Mouse (Mus musculus) right cerebral cortex, postnatal 4 days (tissue): Measurements from ENCODE around the gene Sh3bp4.

ENCODE experiments used
- DNase-seq: peaks from one replicate; pipeline ENCODE4 v3.0.0-alpha.2; 2022

Sh3bp4 gene

DNA sequence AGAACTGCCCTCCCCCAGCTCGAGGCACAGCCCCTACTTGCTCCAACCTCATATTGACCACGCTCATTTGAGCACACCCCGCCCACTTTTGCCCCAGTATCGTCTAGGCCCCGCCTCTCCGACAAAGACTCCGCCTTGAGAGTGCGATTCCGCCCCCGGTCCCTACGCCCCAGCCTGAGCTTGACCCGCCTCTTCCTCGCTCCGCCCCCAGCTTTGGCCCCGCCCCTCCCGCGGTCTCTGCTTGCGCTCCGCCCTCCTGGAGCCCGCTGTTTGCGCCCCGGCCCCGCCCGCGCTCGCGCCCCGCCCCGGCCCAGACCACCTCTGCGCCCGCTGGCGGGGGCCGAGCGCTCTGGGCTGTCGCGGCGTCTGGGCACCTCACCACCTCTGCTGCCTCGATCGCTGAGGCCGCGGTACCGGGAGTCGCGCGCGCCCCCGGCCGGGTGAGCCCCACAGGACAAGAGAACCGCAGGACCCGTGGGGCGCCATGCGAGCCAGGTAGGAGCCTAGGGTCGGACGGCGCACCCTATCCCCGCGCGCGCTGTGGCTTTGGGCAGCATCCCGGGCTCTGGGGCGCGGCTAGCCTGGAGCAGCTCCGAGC, at the start of gene Sh3bp4:
Sh3bp4 (plus strand) TSS at position 313 of the 598 bp plus-strand sequence.
- DNase-seq: peak; percentile 93

DNA sequence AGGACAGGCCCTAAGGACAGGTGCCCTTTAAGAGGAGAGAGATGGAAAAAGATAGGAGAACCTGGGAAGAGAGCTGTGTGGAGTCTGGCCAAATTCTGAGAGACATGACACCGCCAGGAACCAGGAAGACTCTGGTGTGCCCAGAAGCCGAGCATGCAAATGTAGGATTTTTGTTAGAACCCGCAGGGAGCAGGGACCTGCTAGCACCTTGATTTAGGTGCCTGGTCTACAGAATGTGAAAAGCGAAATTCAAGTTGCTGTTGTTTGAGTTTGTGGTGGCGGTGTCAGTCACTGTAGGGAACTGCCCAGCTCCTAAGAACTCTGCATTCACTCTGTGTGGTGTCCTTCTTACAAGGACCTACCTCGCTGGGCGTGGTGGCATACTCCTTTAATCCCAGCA, 47.2 kb upstream of the Sh3bp4 start:
- DNase-seq: no peak

DNA sequence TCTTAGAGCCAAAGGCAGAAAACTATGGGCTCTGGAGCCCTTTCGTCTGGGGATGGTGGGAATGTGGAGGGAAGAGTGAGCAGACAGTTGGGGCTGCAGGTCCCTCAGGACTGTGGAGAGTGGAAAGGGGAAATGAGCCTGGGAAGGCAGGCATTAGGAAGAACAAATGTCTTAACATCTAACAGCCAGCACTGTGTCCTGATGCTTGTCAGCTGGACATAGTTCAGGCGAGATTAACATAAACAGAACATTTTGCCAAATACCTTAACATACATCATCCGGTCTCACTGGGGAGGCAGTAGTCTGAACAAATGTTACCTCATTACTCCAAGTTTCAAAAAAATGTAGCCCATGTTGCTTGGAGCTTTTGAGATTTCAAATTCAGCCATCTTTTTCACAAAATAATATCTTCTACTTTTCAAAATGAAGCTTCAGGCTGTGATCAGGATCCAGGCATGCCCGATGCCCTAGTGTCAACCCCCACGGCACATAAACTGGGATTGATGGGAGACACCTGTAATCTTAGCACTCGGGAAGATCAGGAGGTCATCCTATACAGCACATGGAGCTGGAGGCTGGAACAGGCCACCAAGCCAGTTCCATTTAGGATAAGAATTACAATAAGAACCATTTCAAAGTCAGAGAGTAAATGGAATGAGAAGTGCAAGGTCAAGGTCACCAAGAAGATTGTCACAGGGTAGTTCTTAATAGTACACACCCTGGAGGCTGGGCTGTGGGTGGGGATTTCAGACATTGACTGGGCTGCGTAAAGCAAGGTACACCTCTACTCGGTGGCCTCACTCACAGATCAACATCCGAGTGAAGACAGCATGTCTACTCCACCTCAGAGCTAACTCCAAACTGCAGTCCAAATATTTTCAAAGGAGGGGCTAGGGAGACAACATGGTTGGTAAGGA, 45.3 kb upstream of the Sh3bp4 start:
- no peak for DNase-seq

DNA sequence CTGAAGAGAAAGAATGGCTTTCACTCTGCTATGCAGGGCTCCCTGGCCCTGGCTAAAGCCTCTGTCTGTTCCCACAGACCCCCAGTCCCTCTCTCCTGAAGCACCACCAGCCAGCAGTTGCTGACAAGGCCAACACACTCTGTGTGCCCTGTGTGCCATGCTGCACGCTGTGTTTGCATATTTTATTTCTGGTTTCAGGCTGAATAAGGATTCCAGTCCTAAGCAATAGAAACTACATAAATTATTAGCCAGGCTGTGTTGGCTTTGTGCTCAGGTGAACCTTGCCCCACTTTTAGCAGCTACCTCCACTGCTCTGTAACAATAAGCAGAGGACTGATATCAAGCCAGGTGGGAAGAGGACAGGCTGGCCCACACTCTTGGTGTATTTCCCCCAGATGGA, 44.2 kb upstream of the Sh3bp4 start:
- DNase-seq: no peak

DNA sequence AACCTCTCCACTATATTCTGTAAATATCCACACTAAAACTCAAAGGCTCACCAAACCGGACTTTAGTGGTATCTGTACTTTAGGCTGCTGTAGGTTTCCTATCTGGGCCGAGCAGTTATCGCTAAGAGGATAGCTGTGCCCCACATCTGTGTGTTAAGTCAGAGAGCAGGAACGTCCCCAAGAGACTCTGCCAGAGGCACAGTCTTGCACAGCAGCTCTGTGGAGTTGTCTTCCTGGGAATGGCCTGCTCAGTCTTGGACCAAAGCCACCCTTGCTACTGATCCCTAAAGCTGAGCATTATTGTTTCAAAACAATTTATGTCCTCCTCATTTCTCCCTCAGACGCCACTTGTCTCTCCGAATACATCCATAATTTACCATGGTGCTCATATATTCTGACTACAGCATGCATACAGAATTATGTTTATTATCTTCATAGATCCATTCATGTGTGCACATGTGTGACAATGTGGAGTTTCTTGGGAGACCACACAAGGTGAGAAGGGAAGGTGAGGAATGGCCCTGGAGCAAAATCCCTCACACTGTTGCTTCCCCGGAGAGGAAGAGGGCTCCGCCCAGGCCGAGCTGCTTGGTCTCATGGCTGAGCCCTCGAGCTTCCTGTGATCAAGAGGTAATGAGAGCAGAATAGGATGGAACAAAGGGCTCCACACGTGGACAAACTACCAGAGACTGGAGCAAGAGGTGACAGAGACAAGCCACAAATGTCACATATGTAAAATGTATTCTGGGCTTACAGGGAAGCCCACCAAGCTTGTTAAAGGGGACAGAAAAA, 40.9 kb upstream of the Sh3bp4 start:
- DNase-seq: no peak

DNA sequence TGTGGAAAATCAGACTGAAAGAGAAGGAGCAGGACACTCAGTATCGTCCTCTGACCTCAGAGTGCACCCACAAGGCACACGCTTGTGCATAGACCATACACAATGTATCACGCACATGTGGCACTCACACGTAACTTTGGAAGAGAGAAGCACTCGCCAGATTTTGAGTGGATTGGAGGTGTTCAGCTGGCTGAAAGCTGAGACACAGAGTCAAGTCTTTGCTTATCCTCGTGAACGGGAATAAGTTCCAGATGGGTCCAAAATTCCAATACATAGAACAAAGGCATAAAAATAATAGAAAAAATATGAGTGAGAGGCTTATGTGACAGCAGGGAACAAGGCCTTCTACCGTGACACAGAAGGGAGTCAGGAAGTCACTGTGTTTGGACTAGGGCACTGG, 36.6 kb upstream of the Sh3bp4 start:
- DNase-seq: no peak

DNA sequence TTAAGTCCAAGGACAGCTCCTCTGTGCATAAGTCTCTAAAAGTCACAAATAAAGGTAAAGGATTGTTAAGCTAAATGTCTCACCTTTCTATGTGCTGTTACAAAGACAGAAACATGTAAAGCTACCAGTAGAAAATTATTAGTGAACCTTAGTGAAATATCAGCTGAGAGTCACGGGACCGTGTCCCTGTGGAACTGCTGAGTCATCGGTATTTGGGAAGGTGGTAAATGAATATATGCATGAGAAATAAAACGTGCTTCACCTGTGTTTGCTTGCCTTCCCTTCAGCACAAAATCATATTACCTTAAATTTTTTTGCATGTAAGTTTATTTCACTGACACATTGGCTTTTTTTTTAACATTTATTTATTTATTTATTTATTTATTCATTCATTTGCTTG, 36.2 kb upstream of the Sh3bp4 start:
- DNase-seq: no peak

DNA sequence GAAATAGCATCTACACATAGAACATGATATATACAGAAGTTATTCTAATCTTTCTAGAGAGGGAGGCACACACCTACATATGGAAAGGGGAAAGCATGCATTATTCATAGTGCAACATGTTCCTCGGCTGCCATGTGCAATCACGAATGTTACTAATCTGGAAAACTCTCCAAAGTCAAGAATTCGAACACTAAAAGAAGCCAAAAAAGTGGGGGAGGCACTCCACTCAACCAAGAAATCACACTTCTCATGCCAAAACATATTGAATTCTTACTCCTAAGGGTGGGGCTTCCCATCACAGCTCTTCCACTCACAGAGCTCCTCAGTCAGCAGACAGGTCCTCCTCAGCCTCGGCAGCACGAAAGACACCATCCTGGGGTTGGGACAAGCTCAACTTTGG, 35.1 kb upstream of the Sh3bp4 start:
- DNase-seq: no peak

DNA sequence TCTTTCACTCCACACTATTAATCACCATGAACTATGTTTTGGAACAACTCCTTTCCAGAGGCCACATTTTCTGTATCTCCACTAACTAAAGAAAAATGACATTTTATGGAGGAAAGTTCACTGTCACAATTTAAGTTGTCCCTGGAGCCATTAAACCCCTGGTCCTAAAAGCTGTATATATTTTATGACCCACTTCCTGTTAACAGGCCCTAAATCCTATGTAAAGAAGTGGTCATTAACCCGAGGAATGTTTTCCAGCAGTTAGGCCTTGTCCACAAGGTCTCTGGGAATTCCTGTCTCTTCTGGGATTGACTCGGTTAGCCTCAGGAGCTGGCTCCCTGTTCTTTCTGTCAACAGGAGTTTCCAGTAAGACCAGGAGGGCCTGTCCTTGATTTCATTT, 30.4 kb upstream of the Sh3bp4 start:
- DNase-seq: no peak

DNA sequence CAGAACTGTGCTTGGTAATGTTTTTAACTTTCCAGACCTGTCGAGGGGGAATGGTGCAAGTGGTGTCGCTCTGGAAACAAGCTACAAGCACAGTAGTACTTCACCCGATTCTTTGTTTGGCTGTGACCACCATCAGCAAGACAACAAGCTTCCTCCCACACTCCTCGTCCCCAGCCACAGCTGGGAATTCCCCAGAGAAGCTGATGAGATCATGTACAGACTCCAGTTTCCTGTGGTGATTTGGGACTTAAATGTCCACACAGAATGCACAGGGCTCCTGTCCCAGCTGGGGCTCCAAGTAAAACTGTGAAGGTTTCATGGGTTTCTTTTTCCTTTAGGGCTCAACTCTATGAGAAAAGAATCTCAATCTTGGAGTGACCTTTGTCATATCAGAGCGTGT, 28.9 kb upstream of the Sh3bp4 start:
- DNase-seq: no peak

DNA sequence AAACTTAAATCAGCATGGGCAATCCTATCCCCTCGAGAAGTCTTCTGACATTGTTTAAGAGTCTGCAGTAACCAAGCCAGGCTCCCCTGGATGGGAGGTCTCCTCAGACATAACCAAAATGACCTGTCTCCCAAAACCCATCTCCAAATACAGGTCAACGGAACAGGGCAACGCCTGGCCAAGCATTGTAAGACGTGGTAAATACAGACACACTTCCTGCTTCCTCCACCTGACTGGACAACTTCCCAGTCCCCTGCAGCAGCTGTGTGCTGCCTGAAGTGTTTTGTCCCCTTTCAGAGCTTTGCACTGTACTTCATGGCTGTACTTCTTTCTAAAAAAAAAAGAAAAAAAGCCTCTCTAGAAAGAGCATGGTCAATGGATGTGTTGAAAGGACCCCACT, 28.1 kb upstream of the Sh3bp4 start:
- no peak for DNase-seq

DNA sequence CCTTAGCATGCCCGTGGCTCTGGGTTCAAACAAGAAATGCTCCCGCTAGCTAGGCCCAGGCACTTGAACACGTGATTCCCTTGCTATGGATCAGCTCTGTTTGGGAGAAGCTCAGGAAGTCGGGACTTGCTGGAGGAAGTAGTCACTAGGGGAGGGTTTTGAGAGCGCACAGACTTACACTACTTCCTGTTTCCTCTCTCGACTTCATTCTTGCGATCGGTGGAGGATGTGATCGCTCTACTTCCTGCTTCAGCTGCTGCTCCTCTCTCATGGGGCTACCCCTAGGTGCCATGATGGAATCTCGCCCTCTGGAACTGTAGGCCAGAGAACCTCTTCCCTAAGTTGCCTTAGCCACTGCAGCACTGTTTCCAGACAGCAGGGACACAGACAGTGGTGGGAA, 27.3 kb upstream of the Sh3bp4 start:
- no peak for DNase-seq

DNA sequence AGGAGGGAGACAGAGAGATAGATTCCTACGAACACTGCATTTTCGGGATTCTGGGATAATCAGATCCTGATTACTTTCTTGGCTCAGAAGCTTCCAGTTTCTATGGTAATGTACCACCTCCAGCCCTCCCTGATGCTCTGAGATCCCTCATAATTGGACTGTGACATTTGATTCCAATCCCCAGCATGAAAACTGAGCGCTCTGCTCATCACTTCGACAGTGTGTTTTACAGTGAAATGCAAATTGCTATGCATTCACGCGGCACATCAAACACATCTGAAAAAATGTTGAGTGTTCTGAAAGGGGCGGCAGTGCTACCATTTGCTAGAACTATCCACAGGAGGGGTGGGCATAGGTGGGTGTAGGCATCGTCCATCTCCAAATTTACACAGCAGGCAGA, 24.8 kb upstream of the Sh3bp4 start:
- DNase-seq: no peak

DNA sequence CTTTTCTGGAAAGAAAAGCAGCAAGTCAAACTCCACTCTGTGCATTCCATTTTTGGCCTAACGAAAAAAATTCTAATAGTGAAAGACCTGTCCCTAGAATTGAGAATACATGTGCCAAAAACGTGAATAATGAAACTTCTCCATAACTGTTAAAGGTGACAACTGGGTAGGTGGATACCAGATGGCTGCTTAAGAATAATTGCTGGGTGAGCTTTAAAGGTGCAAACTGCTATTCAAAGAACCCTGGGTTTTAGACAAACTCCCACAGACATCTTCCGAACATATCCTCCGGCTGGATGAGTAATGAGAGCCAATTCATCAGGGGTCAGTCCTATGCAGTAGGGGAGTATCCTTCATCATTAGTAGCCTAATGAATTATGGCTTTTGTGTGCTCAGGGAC, 20.7 kb upstream of the Sh3bp4 start:
- DNase-seq: no peak

DNA sequence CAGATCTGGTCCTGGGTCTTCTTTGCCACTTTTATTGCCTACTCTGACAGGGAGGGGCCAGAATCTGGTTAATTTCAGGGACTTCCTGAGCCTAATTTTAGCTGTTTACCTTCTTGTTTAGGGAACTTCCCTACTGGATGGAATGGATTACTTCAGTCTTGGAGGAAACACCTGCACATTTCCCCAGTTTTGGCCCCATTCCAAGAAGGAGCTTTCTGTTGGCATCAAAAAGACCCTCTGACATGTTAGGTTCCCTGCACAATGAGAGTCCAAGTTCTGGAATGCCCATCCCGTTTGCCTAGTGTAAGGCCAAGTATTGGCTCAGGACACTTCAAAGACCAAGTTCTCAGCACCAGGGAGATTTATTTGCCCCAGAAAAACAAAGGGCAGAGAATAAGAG, 14.0 kb upstream of the Sh3bp4 start:
- DNase-seq: no peak

DNA sequence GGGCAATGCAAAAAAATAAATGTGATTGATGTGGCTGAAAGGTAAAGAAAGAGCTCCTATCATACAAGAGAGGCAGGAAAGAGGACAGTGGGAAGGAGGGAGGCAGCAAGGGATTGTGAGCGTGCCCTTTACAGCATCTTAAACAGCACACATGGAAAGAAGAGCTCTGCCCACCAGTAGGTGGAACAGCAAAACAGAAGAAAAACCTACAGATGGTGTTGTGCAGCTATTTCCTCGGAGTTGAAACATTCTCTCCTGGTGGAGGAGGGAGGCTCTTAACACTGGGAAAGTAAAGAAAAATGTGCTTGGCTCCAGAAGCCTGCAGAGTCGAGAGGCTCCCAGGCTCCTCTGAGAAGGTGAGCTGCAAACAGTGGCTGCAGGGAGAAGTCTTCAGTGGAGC, 12.8 kb upstream of the Sh3bp4 start:
- DNase-seq: no peak

DNA sequence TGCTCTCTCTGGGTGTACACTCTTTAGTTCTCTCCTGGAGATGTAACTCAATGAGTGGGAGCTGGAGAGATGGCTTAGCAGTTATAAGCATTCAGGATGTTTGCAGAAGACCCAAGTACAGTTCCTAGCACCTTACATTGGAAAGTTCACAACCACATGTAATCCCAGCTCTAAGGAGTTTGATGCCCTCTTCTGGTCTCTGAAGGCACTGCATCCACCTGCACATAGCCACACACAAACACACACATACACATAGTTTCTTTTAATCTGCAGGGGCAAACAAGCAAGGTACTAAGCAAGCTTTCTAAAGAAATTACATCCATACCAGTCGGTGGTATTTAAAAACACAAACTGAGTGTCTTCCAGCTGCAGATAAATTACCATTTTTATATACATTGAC, 12.2 kb upstream of the Sh3bp4 start:
- no peak for DNase-seq

DNA sequence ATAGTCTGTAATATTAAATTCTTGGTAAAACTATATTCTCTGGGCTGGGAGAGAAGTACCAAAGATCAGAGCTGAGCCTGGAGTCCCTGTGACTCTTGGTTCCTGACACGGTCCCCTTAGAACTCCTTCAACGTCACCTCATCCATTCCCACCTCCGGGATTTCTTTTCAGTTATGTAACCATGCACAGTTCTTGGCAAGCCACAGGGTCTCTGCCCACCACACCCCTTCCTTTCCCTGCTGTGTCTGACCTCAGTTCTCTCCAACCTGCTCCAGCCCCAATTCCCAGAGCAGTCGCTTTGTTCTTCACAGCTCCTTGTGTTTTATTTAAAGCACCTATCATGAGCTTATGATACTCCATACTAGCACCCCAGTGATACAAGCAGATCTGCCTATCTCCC, 7.2 kb upstream of the Sh3bp4 start:
- no peak for DNase-seq

DNA sequence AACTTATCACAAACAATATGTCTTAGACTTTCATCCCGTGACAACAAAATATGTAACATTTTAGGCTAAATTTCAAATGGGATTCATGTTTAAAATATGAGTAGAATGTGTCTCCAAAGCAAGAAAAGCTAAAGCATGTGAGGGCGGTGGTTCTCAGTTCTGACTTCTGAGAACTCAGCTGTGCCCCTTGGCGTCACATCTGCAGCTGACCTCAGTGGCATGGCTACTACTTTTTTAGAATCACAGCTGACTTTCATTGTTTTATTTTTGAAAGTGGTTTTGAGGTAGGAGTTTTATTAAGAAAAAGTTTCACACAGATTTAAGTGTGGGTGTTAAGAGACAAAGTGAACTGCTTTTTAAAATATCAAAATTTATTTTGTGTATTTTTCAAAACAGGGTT, 6.4 kb upstream of the Sh3bp4 start:
- DNase-seq: no peak

DNA sequence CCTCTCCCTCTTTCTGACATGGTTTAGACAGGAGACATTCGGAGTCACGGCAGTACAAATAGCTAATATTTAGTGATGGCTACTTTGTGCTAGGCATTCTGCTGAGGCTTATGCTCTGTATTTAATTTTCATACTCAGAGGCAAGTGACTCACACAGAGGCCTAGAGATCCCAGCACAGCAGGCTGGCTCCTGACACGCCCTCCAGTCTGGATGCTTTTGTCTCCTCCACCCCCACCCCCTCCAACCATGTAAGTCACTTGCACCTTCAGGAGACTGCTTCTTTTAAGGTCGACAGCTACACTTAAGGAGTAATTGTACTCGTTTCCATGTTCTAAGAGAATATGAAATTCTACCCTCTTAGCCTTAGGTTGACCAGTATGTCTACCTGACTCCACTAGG, 1.4 kb upstream of the Sh3bp4 start:
- no peak for DNase-seq

DNA sequence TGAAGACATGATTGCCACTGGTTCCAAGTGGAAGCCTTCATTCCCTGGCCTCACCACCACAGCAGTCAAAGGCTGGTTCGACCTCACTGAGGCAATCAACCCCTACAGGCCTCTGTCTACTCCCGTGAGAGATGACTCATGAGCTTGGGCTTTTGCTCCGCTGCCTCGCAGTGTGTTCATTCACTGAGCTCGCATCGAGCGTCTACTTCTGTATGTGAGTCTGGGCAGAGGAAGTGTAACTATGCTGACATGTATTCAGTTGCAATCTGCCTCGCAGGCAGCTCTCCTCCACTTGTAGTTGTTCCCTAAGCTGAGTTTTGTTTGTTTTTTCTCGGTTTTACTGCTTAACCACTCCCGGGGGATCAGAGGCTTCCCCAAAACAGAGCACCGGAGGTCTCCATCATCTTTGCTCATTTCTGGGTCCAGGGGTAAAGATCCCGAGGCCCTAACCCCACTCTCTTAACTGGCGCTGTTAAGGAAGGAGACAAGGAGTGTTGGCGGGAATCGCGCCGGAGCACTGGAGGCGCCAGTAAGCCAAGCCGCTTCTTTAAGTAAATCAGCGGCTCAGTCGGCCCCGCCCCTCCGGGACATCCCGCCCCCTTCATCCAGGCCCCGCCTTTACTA, 624 bp upstream of the Sh3bp4 start:
- DNase-seq: no peak

DNA sequence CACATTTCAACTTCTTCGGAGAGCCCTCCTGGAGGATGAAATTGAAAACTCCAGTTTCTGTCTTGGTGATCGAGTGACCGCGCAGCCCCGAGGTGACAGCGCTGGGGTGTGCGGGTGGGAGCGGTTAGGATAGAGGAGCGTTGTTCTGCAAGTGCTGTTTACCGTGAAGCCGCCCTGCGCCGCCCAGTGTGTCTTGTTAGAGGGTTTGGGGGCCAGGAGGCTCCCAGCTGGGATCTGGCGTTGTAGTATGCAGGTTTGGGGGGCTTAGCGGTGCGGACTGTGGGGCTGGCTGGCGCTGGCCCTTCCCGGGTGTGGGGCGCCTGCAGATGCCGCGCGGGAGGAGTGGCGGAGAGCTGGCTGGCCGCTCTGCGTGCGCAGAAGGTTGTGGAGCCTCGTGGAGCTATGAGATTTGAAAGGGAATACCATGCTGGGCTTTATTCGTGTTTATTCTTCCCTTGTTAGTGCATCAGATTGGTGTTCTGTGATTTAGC, 701 bp downstream of the Sh3bp4 start:
- peak; percentile 46 for DNase-seq
